Mouse (Mus musculus) liver, adult 2 months (tissue): ENCODE results near the gene 1110004F10Rik. TPM values are rescaled to one million over a fixed set of nuclear protein-coding genes. Genes with fewer than 3 reads are reported as not detected.

Experiments
- DNase-seq: peaks from one replicate; pipeline ENCODE4 v3.0.0-alpha.2; 2011; ENCODE audit warnings: low read depth, low spot score; ENCODE audit errors: extremely low read depth
- H3K27ac ChIP-seq: fragments of 200-500 bp; replicated peaks from 2 replicates; pipeline ENCODE4 v1.5.1; 2012; ENCODE audit warnings: low read depth, mild to moderate bottlenecking, control low read depth, inconsistent platforms, low read length; ENCODE audit not compliant: insufficient read depth
- H3K27me3 ChIP-seq: fragments of 200-500 bp; 2 replicates; pipeline ENCODE4 v1.6.1; 2012; ENCODE audit warnings: mild to moderate bottlenecking, moderate library complexity, low read length, inconsistent platforms; ENCODE audit not compliant: control insufficient read depth, insufficient read depth
- H3K36me3 ChIP-seq: fragments of 200-500 bp; 2 replicates; pipeline ENCODE4 v1.6.1; 2012; ENCODE audit warnings: low read length, inconsistent platforms; ENCODE audit not compliant: control insufficient read depth, insufficient read depth
- H3K4me1 ChIP-seq: fragments of 200-500 bp; 2 replicates; pipeline ENCODE4 v1.6.1; 2011; ENCODE audit warnings: low read length; ENCODE audit not compliant: control insufficient read depth, insufficient read depth
- H3K4me3 ChIP-seq: fragments of 200-500 bp; 2 replicates; pipeline ENCODE4 v1.5.1; 2011; ENCODE audit warnings: low read depth, mild to moderate bottlenecking, control low read depth, low read length, moderate library complexity; ENCODE audit not compliant: insufficient read depth
- H3K79me2 ChIP-seq: fragments of 200-500 bp; 2 replicates; pipeline ENCODE4 v1.6.1; 2012; ENCODE audit warnings: inconsistent platforms, mild to moderate bottlenecking, low read length, moderate library complexity; ENCODE audit not compliant: control insufficient read depth, insufficient read depth
- H3K9ac ChIP-seq: fragments of 200-500 bp; 2 replicates; pipeline ENCODE4 v1.6.1; 2012; ENCODE audit warnings: low read depth, mild to moderate bottlenecking, control low read depth, inconsistent platforms, low read length
- CTCF ChIP-seq: fragments of 200-500 bp; IDR thresholded peaks from 2 replicates; pipeline ENCODE4 v1.5.1; 2011; ENCODE audit warnings: low read depth, low read length, control low read depth
- POLR2A ChIP-seq: fragments of 200-500 bp; IDR thresholded peaks from 2 replicates; pipeline ENCODE4 v1.6.1; 2011; ENCODE audit warnings: low read length, control low read depth; ENCODE audit not compliant: insufficient read depth; ENCODE audit errors: extremely low read depth
- WGBS: fragments of 180-500 bp; shearing (Covaris S2); methylation state at CpG from one replicate; pipeline ENCODE4 v1.1.7; 2018; 5-methylcytosine and 5-hydroxymethylcytosine counted together
- polyA plus RNA-seq: library from polyadenylated mRNA; depleted of rRNA; stranded (reverse); fragments of >200 nt; gene quantifications from 2 replicates; pipeline ENCODE4 v1.2.3, GENCODE M21; 2012
- total RNA-seq: library from RNA; depleted of rRNA; stranded (reverse); fragments of >200 nt; gene quantifications from 2 replicates; pipeline ENCODE4 v1.2.3, GENCODE M21; 2014

The 1110004F10Rik gene
- total and polyA plus RNA-seq, 2 experiments: 32.1 to 44.8 TPM

GRCm38 (mm10) chr7:116031718-116032595, 7.2 kb upstream of the 1110004F10Rik start:
- peak; percentile 70 for DNase-seq
- Histone ChIP-seq H3K9ac (peak overlapping the region; percentile 62), H3K36me3 (no peaks in the 10 kb centered on the region), H3K79me2 (no peaks in the 10 kb centered on the region), H3K27ac (peak overlapping the region; percentile 34; the same call in 1 of the 2 replicates), H3K27me3 (no peaks in the 10 kb centered on the region), H3K4me1 (0 out of 2 replicates have a peak, but pooled peaks cover 2% of the 10 kb centered on the region), H3K4me3 (peak overlapping the region; percentile 57)
- TF ChIP-seq CTCF (no peak), POLR2A (0 out of 2 replicates have a peak, but pooled peaks have one; percentile 12)
- under 1% methylated on average over 65 of the region's 65 CpGs for WGBS

GRCm38 (mm10) chr7:116032596-116033307, 6.4 kb upstream of the 1110004F10Rik start:
- peaks cover 4% of the 10 kb centered on the region for H3K27me3 ChIP-seq
- peak; percentile 73 for DNase-seq

GRCm38 (mm10) chr7:116033371-116034241, 5.6 kb upstream of the 1110004F10Rik start:
- WGBS: under 1% methylated on average over 54 of the region's 54 CpGs
- no peak overlapping the region for H3K27ac ChIP-seq

More at GRCm38 (mm10) chr7:116032596-116033307, 6.4 kb upstream of the 1110004F10Rik start:
- no peak overlapping the region; the same call in 1 of the 2 replicates for H3K9ac ChIP-seq
- WGBS: 0% methylated on average over 11 of the region's 11 CpGs
- peak overlapping the region; percentile 57 for H3K4me3 ChIP-seq
- H3K27ac ChIP-seq: no peak overlapping the region
- no peaks in the 10 kb centered on the region for H3K36me3 ChIP-seq
- no peaks in the 10 kb centered on the region for H3K79me2 ChIP-seq
- TF ChIP-seq POLR2A (no peak), CTCF (peak; percentile 54; the same call in 1 of the 2 replicates)
- 0 out of 2 replicates have a peak, but pooled peaks cover 2% of the 10 kb centered on the region for H3K4me1 ChIP-seq

GRCm38 (mm10) chr7:116034282-116034758, 4.9 kb upstream of the 1110004F10Rik start:
- H3K79me2 ChIP-seq: no peaks in the 10 kb centered on the region
- no peak overlapping the region for H3K27ac ChIP-seq
- H3K4me3 ChIP-seq: peak overlapping the region; percentile 67
- 1% methylated on average over 25 of the region's 25 CpGs for WGBS
- H3K36me3 ChIP-seq: no peaks in the 10 kb centered on the region
- DNase-seq: peak; percentile 52
- no peak for TF ChIP-seq CTCF
- no peak for TF ChIP-seq POLR2A
- H3K27me3 ChIP-seq: peaks cover 10% of the 10 kb centered on the region
- peak overlapping the region; percentile 50 for H3K9ac ChIP-seq
- H3K4me1 ChIP-seq: peaks cover 4% of the 10 kb centered on the region

More at GRCm38 (mm10) chr7:116033371-116034241, 5.6 kb upstream of the 1110004F10Rik start:
- no peaks in the 10 kb centered on the region for H3K36me3 ChIP-seq
- peak overlapping the region; percentile 61 for H3K9ac ChIP-seq
- TF ChIP-seq CTCF (no peak), POLR2A (no peak)
- no peaks in the 10 kb centered on the region for H3K79me2 ChIP-seq
- H3K4me1 ChIP-seq: peaks cover 3% of the 10 kb centered on the region; the same call in 1 of the 2 replicates
- peak; percentile 47 for DNase-seq
- peaks cover 7% of the 10 kb centered on the region for H3K27me3 ChIP-seq
- peak overlapping the region; percentile 67 for H3K4me3 ChIP-seq

GRCm38 (mm10) chr7:116035504-116035903, 3.7 kb upstream of the 1110004F10Rik start:
- H3K27me3 ChIP-seq: peaks cover 12% of the 10 kb centered on the region
- DNase-seq: no peak
- no peak overlapping the region for H3K9ac ChIP-seq
- peaks cover 8% of the 10 kb centered on the region for H3K4me1 ChIP-seq
- no peak overlapping the region for H3K4me3 ChIP-seq
- TF ChIP-seq CTCF (no peak), POLR2A (no peak)
- H3K79me2 ChIP-seq: no peaks in the 10 kb centered on the region
- 85% methylated on average over 4 of the region's 4 CpGs for WGBS
- H3K27ac ChIP-seq: no peak overlapping the region
- no peaks in the 10 kb centered on the region for H3K36me3 ChIP-seq
